Mouse (Mus musculus) brain, embryonic 14.5 days (tissue): Measurements from ENCODE around the gene Abca2. TPM values are rescaled to one million over a fixed set of nuclear protein-coding genes. Genes with fewer than 3 reads are reported as not detected.

Experiments used
- DNase-seq: peaks from one replicate; pipeline ENCODE4 v3.0.0-alpha.2; 2011; ENCODE audit warnings: low read depth
- CTCF ChIP-seq: fragments of 200-500 bp; IDR thresholded peaks from 2 replicates; pipeline ENCODE4 v1.5.1; 2012; ENCODE audit warnings: inconsistent platforms, mild to moderate bottlenecking, moderate library complexity, borderline replicate concordance; ENCODE audit not compliant: insufficient read depth, insufficient read length; ENCODE audit errors: extremely low read depth
- POLR2A ChIP-seq: fragments of 200-500 bp; IDR thresholded peaks from 2 replicates; pipeline ENCODE4 v1.6.1; 2012; ENCODE audit warnings: mild to moderate bottlenecking, inconsistent platforms, borderline replicate concordance; ENCODE audit not compliant: poor library complexity, insufficient read depth, insufficient read length, severe bottlenecking; ENCODE audit errors: extremely low read depth
- polyA plus RNA-seq: library from polyadenylated mRNA; depleted of rRNA; stranded (reverse); fragments of >200 nt; gene quantifications from 2 replicates; pipeline ENCODE4 v1.2.3, GENCODE M21; 2012; rRNA removed

Gene Abca2
- polyA plus RNA-seq, 1 experiment: 60.6 TPM

DNA sequence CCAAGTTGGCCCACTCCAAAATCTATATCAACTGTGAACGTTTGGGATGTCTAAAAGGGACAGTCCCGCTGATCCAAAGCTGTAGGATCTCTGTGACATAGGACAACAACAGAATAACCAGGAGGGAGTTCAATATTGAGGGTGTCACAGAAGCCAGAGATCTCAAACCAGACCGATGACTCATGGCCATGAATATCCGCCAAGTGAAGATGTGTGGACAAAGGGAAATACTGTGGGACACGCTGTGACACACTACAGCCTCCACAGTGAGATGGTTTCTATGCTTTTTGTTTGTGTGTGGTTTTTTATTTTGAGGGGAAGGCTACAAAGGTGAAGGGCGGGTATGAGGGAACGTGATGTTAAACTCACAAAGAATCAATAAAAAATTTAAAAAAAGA is 60.2 kb downstream of the Abca2 start:
- no peak for DNase-seq
- TF ChIP-seq CTCF (no peak), POLR2A (no peak)

GRCm38 (mm10) chr2:25492988-25493387 is 64.5 kb downstream of the Abca2 start:
- no peak for DNase-seq
- TF ChIP-seq POLR2A: no peak
- TF ChIP-seq CTCF: no peak

DNA sequence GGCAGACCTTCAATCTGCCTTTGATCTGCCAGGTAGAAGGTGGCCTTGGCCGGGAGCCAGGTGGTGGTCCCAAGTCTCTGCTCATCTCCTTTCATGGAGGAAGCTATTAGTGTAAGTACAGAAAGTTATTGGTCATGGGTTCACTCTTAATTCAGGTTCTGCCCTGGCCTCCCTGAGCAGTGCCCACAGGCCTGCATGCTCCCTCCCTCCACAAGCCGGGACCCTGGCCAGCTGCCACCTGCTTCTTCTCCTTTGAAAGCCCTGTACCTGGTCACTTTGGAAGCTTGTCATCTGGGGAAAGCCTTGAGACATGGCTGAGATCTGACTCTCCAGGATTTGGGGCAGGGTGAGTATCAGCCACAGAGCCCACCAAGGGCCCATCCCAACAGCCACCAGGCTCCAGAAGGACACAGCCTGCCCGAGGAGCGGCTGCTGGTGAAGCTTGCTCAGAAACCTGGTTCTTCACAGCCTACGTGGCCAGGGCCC is 65.0 kb downstream of the Abca2 start, which contains the start of gene Lcn12:
Lcn12 (minus strand) TSS at position 436 of the 486 bp plus-strand sequence.
- DNase-seq: no peak

GRCm38 (mm10) chr2:25496462-25496861 is 68.0 kb downstream of the Abca2 start:
- peak; percentile 54 for DNase-seq
- TF ChIP-seq POLR2A (no peak), CTCF (peak; percentile 39; the same call in 1 of the 2 replicates)

More for the DNA sequence above, 65.0 kb downstream of the Abca2 start, which contains the start of gene Lcn12:
- no peak for TF ChIP-seq POLR2A
- no peak for TF ChIP-seq CTCF

Other genes starting within 250 kb of the Abca2 start
- 50.0 and 58.5 TPM in 2 replicates for gene Nrarp, start 247.9 kb upstream of the Abca2 start, polyA plus RNA-seq
- 1.9 and 2.0 TPM in 2 replicates for gene Tor4a, start 231.8 kb upstream of the Abca2 start, polyA plus RNA-seq
- 78.9 and 91.3 TPM in 2 replicates for gene Nelfb, start 217.2 kb upstream of the Abca2 start, polyA plus RNA-seq
- gene Stpg3, start 214.1 kb upstream of the Abca2 start, polyA plus RNA-seq: not detected in 2 replicates
- 0.10 and 0.14 TPM in 2 replicates for gene Fam166a, start 210.0 kb upstream of the Abca2 start, polyA plus RNA-seq
- 449 and 524 TPM in 2 replicates for gene Tubb4b, start 204.0 kb upstream of the Abca2 start, polyA plus RNA-seq
- gene Slc34a3, start 194.3 kb upstream of the Abca2 start, polyA plus RNA-seq: not detected in 2 replicates
- not detected in 2 replicates for gene Rnf224, start 191.9 kb upstream of the Abca2 start, polyA plus RNA-seq
- 127 and 148 TPM in 2 replicates for gene Rnf208, start 186.4 kb upstream of the Abca2 start, polyA plus RNA-seq
- 0.10 and 0.67 TPM in 2 replicates for gene Cysrt1, start 186.3 kb upstream of the Abca2 start, polyA plus RNA-seq
- 19.1 and 22.6 TPM in 2 replicates for gene AL732309.1, start 181.8 kb upstream of the Abca2 start, polyA plus RNA-seq
- gene Tmem203, start 173.3 kb upstream of the Abca2 start, polyA plus RNA-seq: 26.4 and 32.2 TPM in 2 replicates
- 7.7 and 13.0 TPM in 2 replicates for gene Tprn, start 166.1 kb upstream of the Abca2 start, polyA plus RNA-seq
- 105 and 160 TPM in 2 replicates for gene Ssna1, start 156.3 kb upstream of the Abca2 start, polyA plus RNA-seq
- gene Anapc2, start 156.2 kb upstream of the Abca2 start, polyA plus RNA-seq: 131 and 149 TPM in 2 replicates
- gene Tmem210, start 140.6 kb upstream of the Abca2 start, polyA plus RNA-seq: not detected in 2 replicates
- gene Lrrc26, start 138.8 kb upstream of the Abca2 start, polyA plus RNA-seq: 0.07 TPM in 1 of 2 replicates, not detected in the other
- gene Grin1, start 109.5 kb upstream of the Abca2 start, polyA plus RNA-seq: 24.4 and 47.2 TPM in 2 replicates
- 22.5 and 37.0 TPM in 2 replicates for gene Man1b1, start 96.4 kb upstream of the Abca2 start, polyA plus RNA-seq
- 35.3 and 57.1 TPM in 2 replicates for gene Dpp7, start 72.3 kb upstream of the Abca2 start, polyA plus RNA-seq
- gene Uap1l1, start 63.0 kb upstream of the Abca2 start, polyA plus RNA-seq: 2.4 TPM in 2 replicates
- gene Sapcd2, start 56.4 kb upstream of the Abca2 start, polyA plus RNA-seq: 20.1 and 48.8 TPM in 2 replicates
- 2.2 and 2.3 TPM in 2 replicates for gene Entpd2, start 32.8 kb upstream of the Abca2 start, polyA plus RNA-seq
- gene Npdc1, start 29.4 kb upstream of the Abca2 start, polyA plus RNA-seq: 621 and 644 TPM in 2 replicates
- gene Fut7, start 5.4 kb upstream of the Abca2 start, polyA plus RNA-seq: 0.42 and 0.57 TPM in 2 replicates
- 1.1 and 1.9 TPM in 2 replicates for gene Clic3, start 28.1 kb downstream of the Abca2 start, polyA plus RNA-seq
- 109 and 142 TPM in 2 replicates for gene Paxx, start 32.4 kb downstream of the Abca2 start, polyA plus RNA-seq
- 60.4 and 73.5 TPM in 2 replicates for gene Ptgds, start 41.3 kb downstream of the Abca2 start, polyA plus RNA-seq
- not detected in 2 replicates for gene Lcn12, start 65.2 kb downstream of the Abca2 start, polyA plus RNA-seq
- 27.8 and 61.1 TPM in 2 replicates for gene Fbxw5, start 72.0 kb downstream of the Abca2 start, polyA plus RNA-seq
- 1.9 and 3.6 TPM in 2 replicates for gene C8g, start 73.0 kb downstream of the Abca2 start, polyA plus RNA-seq
- gene Traf2, start 118.2 kb downstream of the Abca2 start, polyA plus RNA-seq: 12.6 and 13.8 TPM in 2 replicates
- gene Edf1, start 129.1 kb downstream of the Abca2 start, polyA plus RNA-seq: 166 and 189 TPM in 2 replicates
- gene Mamdc4, start 146.1 kb downstream of the Abca2 start, polyA plus RNA-seq: 5.0 and 8.2 TPM in 2 replicates
- 138 and 169 TPM in 2 replicates for gene Phpt1, start 146.5 kb downstream of the Abca2 start, polyA plus RNA-seq
- gene Ajm1, start 153.1 kb downstream of the Abca2 start, polyA plus RNA-seq: 24.5 and 30.3 TPM in 2 replicates
- 86.1 and 87.9 TPM in 2 replicates for gene Rabl6, start 179.8 kb downstream of the Abca2 start, polyA plus RNA-seq
- gene Ccdc183, start 189.0 kb downstream of the Abca2 start, polyA plus RNA-seq: 0.03 and 0.07 TPM in 2 replicates
- gene Tmem141, start 193.3 kb downstream of the Abca2 start, polyA plus RNA-seq: 31.7 and 34.8 TPM in 2 replicates
- gene Fcna, start 199.3 kb downstream of the Abca2 start, polyA plus RNA-seq: 0.92 and 0.97 TPM in 2 replicates
- gene Lcn8, start 224.4 kb downstream of the Abca2 start, polyA plus RNA-seq: 0.24 TPM in 1 of 2 replicates, not detected in the other
- not detected in 2 replicates for gene Lcn5, start 229.2 kb downstream of the Abca2 start, polyA plus RNA-seq
- not detected in 2 replicates for gene Lcn6, start 248.1 kb downstream of the Abca2 start, polyA plus RNA-seq